Mouse (Mus musculus) kidney, adult 2 months (tissue): ENCODE measurements around the gene Dcp1a. TPM values are rescaled to one million over a fixed set of nuclear protein-coding genes. Genes with fewer than 3 reads are reported as not detected.
A peak's percentile ranks its signal among the peaks of the same experiment; 100 is the strongest.

Experiments used
- DNase-seq: peaks from one replicate; pipeline ENCODE4 v3.0.0; 2021
- H3K27ac ChIP-seq: fragments of 200-500 bp; 2 replicates; pipeline ENCODE4 v1.5.1; 2012; ENCODE audit warnings: low read depth, low read length, control low read depth, inconsistent platforms; ENCODE audit not compliant: insufficient read depth
- H3K27me3 ChIP-seq: fragments of 200-500 bp; replicated peaks from 2 replicates; pipeline ENCODE4 v1.6.1; 2012; ENCODE audit warnings: mild to moderate bottlenecking, moderate library complexity, low read length, inconsistent platforms; ENCODE audit not compliant: control insufficient read depth, insufficient read depth
- H3K36me3 ChIP-seq: fragments of 200-500 bp; 2 replicates; pipeline ENCODE4 v1.6.1; 2012; ENCODE audit warnings: mild to moderate bottlenecking, moderate library complexity, low read length, inconsistent platforms; ENCODE audit not compliant: control insufficient read depth, insufficient read depth
- H3K4me1 ChIP-seq: fragments of 200-500 bp; 2 replicates; pipeline ENCODE4 v1.6.1; 2011; ENCODE audit warnings: low read length; ENCODE audit not compliant: control insufficient read depth, insufficient read depth
- H3K4me3 ChIP-seq: fragments of 200-500 bp; 2 replicates; pipeline ENCODE4 v1.5.1; 2011; ENCODE audit warnings: mild to moderate bottlenecking, low read depth, low read length, control low read depth; ENCODE audit not compliant: insufficient read depth
- CTCF ChIP-seq: fragments of 200-500 bp; conservative IDR thresholded peaks from 2 replicates; pipeline ENCODE4 v1.5.1; 2011; ENCODE audit warnings: low read depth, mild to moderate bottlenecking, control low read depth, low read length, moderate library complexity, mixed read lengths; ENCODE audit not compliant: insufficient read depth, insufficient read length
- POLR2A ChIP-seq: fragments of 200-500 bp; IDR thresholded peaks from one replicate; pipeline ENCODE4 v1.6.1; 2011; ENCODE audit warnings: low read depth, low read length, control low read depth
- WGBS: fragments of 180-500 bp; shearing (Covaris S2); methylation state at CpG from one replicate; pipeline ENCODE4 v1.1.7; 2018; 5-methylcytosine and 5-hydroxymethylcytosine counted together
- polyA plus RNA-seq: library from polyadenylated mRNA; depleted of rRNA; stranded (reverse); fragments of >200 nt; gene quantifications from 2 replicates; pipeline ENCODE4 v1.2.3, GENCODE M21; 2012

The Dcp1a gene
- polyA plus RNA-seq, 1 experiment = 18.0 TPM

GRCm38 (mm10) chr14:30523356-30523755 is 44.0 kb downstream of the Dcp1a start:
- 89% methylated on average over 6 of the region's 6 CpGs for WGBS
- DNase-seq = no peak
- H3K27ac ChIP-seq = no peak overlapping the region
- H3K36me3 ChIP-seq = peaks cover 1% of the 10 kb centered on the region; the same call in 1 of the 2 replicates
- H3K27me3 ChIP-seq = no peaks in the 10 kb centered on the region
- H3K4me3 ChIP-seq = no peak overlapping the region
- H3K4me1 ChIP-seq = no peaks in the 10 kb centered on the region
- TF ChIP-seq POLR2A (no peak), CTCF (no peak)

DNA sequence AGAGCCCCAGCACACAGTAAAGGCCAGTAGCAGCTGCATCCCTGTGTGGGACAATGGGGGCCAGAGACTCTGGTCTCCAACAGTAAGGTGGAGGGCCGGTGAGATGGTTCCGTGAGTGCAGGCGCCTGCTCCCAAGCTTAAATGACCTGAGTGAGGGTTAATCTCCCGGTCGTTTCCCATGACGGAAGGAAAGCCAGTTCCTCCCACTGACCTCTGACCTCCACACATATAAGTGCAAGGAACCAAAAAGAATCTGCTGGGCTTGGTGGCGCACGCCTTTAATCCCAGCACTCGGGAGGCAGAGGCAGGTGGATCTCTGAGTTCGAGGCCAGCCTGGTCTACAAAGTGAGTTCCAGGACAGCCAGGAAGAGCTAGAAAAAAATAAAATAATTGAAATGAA is 49.1 kb downstream of the Dcp1a start:
- TF ChIP-seq CTCF (no peak), POLR2A (no peak)
- Histone ChIP-seq H3K27ac (no peak overlapping the region), H3K27me3 (no peaks in the 10 kb centered on the region), H3K4me1 (peaks cover 13% of the 10 kb centered on the region), H3K36me3 (no peaks in the 10 kb centered on the region), H3K4me3 (no peak overlapping the region)
- no peak for DNase-seq
- 78% methylated on average over 10 of the region's 10 CpGs for WGBS

GRCm38 (mm10) chr14:30528961-30529360 is 49.6 kb downstream of the Dcp1a start:
- WGBS = 71% methylated on average over 5 of the region's 5 CpGs
- Histone ChIP-seq H3K27me3 (no peaks in the 10 kb centered on the region), H3K4me3 (no peak overlapping the region), H3K36me3 (no peaks in the 10 kb centered on the region), H3K4me1 (peaks cover 13% of the 10 kb centered on the region), H3K27ac (no peak overlapping the region)
- DNase-seq = no peak
- TF ChIP-seq POLR2A (no peak), CTCF (no peak)

DNA sequence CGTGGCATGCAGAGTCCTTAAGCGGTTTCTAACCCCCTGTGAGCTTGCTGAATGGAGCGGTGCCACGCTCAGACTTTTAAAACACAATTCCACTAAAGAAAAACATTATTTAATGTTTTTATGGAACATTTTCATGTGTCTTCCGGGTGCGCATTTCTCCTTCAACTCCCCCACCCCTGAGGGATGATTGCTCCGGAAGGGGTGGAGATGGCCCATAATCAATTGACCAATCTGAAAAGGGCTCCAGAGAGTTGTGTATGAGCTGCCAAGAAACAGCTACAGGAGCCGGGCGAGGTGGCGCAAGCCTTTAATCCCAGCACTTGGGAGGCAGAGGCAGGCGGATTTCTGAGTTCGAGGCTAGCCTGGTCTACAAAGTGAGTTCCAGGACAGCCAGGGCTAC is 50.1 kb downstream of the Dcp1a start:
- WGBS = 94% methylated on average over 12 of the region's 12 CpGs
- Histone ChIP-seq H3K27ac (no peak overlapping the region), H3K27me3 (no peaks in the 10 kb centered on the region), H3K36me3 (no peaks in the 10 kb centered on the region), H3K4me1 (peaks cover 18% of the 10 kb centered on the region), H3K4me3 (no peak overlapping the region)
- no peak for DNase-seq
- TF ChIP-seq POLR2A (no peak), CTCF (no peak)

- peak; percentile 96 for DNase-seq
- Histone ChIP-seq H3K4me1 (peaks cover 18% of the 10 kb centered on the region), H3K27me3 (no peaks in the 10 kb centered on the region), H3K36me3 (no peaks in the 10 kb centered on the region), H3K27ac (peak overlapping the region; percentile 66), H3K4me3 (peak overlapping the region; percentile 24)
- WGBS = 26% methylated on average over 8 of the region's 8 CpGs
- no peak for TF ChIP-seq POLR2A
- no peak for TF ChIP-seq CTCF
These were observed 51.5 kb downstream of the Dcp1a start for GRCm38 (mm10) chr14:30530726-30531269.

DNA sequence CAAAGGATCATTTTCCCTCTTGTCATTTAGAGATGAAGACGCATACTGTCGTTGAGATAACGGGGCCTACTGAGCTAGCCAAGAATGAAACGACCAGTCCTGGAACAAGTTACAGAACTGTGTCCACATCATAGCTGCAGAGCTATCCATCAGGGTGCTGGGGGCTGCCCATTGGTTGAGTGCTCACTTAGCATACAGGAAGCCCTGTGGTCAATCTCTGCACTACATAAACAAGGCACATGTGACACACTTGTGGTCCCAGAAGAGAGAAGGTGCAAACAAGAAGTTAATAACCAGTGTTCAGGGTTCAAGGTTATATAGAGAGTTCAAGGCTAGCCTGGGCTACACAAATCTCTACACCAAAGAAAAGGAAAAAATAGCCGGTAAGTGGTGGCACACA is 52.1 kb downstream of the Dcp1a start:
- DNase-seq = no peak
- TF ChIP-seq CTCF = no peak
- TF ChIP-seq POLR2A = no peak
- Histone ChIP-seq H3K27me3 (no peaks in the 10 kb centered on the region), H3K36me3 (no peaks in the 10 kb centered on the region), H3K27ac (peak overlapping the region; percentile 32), H3K4me1 (peaks cover 18% of the 10 kb centered on the region), H3K4me3 (no peak overlapping the region)
- 61% methylated on average over 5 of the region's 5 CpGs for WGBS

- H3K27me3 ChIP-seq = no peaks in the 10 kb centered on the region
- TF ChIP-seq CTCF = no peak
- no peak for TF ChIP-seq POLR2A
- WGBS = 83% methylated on average over 6 of the region's 6 CpGs
- DNase-seq = no peak
- H3K4me1 ChIP-seq = peaks cover 18% of the 10 kb centered on the region
- H3K27ac ChIP-seq = no peak overlapping the region
- no peaks in the 10 kb centered on the region for H3K36me3 ChIP-seq
- H3K4me3 ChIP-seq = no peak overlapping the region
These were observed 52.6 kb downstream of the Dcp1a start for GRCm38 (mm10) chr14:30531896-30532295.
